Mouse (Mus musculus): Measurements from ENCODE around the gene Plekha5.

The Plekha5 gene

DNA sequence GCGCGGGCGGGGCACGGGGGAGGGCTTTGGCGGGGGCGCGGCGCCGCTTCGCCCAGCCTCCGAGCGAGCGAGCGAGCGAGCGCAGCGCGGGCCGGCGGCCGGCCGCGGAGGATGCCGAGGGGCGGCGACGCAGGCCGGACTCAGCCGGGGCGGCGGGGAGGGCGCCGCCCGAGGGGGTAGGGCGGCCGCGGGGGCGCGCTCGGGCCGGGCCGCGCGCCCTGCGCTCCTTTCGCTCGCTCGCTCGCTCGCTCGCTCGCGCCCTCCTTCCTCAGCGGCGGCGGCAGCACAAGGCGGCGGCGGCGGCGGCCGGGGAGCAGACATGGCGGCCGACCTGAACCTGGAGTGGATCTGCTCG lies at the start of gene Plekha5:
Gene Plekha5 (plus strand): TSS at position 209 of the 355 bp plus-strand sequence.
- in situ Hi-C loops (cut with MboI, MseI): no loop called here

- in situ Hi-C loops (cut with MboI, MseI): no loop called here
These were observed 48.2 kb upstream of the Plekha5 start for GRCm38 (mm10) chr6:140375671-140376070.

- in situ Hi-C loops (cut with MboI, MseI): no loop called here
These were observed 43.3 kb upstream of the Plekha5 start for GRCm38 (mm10) chr6:140380588-140380987.

DNA sequence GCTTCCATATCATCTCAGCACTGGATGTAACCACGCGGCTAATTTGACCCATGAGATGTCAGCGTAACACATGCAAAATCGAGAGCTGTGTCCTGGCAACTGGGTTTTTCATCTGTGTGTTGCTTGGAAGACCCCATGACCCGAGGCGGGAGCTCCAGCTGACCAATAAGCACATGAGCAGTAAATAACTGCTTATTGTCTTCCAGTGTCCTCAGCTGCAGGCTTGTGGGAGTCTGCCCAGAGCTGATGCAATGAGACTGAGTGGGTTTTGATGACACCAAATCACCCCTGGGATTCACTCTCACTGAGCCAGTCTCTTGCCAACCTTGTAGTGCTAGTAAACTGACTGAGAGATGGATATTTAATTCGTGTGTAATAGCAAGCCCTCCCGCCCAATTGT lies 42.7 kb upstream of the Plekha5 start:
- in situ Hi-C loops (cut with MboI, MseI): no loop called here

DNA sequence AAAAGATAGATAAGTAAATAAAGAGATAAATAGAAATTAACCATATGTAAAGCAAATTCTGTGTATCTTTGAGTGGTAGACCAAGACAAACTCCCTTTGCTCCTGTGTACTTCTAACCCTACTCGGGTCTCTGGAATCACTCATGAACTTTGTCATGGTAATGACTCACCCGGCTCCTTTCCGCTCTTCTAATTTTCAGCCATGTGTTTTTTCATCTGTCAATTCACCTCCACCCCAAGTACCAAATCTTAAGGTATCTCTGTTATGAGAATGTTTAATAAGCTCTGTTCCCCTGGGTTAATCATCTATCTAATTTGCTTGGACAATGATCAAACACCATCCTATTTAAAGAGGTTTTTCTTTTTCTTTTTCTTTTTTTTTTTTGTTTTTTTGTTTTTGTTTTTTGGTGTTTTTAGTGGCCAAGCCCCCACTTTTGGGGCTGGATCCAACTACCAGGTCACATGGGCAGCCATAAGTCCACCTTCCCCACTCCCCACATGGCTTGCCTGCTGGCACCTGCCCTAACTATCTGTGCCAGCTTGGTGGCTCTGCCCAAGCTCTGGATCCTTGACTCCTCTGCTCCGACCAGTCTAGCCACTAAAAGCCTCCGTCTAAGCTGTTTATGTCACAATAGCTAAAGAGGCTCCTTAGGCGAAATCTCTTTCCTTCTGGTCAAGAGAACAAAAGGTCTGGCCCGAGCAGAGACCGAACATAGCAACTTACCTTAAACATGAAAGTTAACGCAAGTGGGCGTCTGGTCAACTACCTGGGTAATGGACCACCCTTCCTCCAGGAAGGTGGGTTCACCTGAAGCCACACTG lies 40.1 kb upstream of the Plekha5 start:
- in situ Hi-C loops (cut with MboI, MseI): no loop called here

GRCm38 (mm10) chr6:140396687-140397086 lies 27.2 kb upstream of the Plekha5 start:
- in situ Hi-C loops (cut with MboI, MseI): no loop called here

DNA sequence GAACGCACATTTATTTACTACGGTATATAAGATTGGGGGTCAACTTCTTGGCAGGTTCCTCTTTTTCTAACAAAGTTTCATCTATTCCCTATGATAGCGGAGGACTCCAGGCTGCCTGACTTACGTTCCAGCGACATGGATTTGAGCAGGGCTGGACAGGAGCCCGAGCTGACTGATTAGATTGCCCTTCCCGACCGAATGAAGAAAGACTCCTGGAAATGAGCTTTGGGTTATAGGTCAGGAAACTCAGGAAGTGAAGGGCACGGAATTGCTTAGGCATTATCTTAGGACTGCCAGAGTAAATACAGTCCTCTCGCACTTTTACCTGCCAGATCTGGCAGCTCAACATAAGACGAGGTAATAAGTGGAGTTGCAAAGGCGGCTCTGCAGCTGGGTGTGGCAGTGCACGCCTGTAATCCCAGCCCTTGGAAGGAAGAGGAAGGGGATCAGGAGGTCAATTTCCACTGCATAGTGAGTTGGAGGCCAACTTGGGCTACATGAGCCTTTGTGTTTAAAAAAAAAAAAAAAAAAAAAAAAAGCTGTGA lies 21.0 kb upstream of the Plekha5 start:
- in situ Hi-C loops (cut with MboI, MseI): loop anchor here (10.0 kb wide), 1 partner anchor 1422 kb away; no protein-coding TSS in a partner anchor

DNA sequence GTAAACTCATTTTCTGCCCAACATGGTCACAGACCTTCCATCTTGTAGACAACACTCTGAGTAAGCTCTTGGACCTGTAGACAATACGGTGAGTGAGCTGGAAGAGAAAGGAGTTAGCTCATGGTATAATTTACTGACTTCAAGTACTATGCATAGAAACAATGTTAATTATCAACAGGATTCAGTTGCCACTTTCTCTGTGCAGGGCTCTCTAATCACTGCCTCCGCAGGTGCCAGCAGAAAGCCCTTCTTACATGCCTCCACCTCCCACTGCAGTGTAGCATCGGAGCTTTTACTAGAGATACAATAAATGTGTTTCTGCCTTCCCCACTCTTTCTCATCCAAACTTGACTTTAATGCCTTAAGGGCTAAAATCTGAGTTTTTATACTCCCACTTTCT lies 11.9 kb upstream of the Plekha5 start:
- in situ Hi-C loops (cut with MboI, MseI): no loop called here

DNA sequence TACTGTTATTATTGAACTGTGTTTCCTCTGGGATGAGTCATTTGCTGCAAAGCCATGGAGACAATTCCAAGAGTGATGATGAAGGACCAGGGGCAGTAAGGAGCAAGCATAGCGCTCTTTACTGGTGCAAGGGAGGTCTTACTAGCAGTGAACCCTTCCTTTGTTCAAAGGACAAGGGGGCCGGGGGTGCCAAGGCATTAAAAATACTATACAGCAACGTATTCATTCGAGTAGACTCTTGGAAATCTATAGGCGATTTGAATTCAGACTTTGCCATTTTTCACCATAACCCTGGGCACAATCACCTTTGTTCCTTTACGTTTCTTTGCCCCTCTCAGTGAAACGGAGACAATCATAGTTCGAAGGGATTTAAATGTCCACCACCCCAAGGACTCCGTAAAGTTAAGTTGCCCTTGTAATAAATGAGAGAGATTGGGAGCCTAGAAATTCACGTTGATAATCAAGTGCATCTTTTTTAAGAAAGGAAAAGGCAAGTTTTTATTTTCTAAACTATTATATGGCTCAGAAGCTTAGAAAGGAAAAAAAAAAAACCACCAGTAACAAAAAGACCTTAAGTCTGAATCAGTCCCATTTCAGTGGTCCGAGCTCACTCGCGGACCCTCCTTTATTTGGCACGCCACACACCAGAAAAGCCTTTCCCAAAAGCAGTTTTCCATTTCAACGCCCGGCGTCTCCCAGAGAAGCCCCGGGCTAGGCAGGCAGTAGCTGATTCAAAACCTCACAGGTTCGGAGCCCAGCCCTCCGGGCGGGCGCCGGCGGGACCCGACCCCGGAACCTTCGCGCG lies 611 bp upstream of the Plekha5 start:
- in situ Hi-C loops (cut with MboI, MseI): no loop called here

DNA sequence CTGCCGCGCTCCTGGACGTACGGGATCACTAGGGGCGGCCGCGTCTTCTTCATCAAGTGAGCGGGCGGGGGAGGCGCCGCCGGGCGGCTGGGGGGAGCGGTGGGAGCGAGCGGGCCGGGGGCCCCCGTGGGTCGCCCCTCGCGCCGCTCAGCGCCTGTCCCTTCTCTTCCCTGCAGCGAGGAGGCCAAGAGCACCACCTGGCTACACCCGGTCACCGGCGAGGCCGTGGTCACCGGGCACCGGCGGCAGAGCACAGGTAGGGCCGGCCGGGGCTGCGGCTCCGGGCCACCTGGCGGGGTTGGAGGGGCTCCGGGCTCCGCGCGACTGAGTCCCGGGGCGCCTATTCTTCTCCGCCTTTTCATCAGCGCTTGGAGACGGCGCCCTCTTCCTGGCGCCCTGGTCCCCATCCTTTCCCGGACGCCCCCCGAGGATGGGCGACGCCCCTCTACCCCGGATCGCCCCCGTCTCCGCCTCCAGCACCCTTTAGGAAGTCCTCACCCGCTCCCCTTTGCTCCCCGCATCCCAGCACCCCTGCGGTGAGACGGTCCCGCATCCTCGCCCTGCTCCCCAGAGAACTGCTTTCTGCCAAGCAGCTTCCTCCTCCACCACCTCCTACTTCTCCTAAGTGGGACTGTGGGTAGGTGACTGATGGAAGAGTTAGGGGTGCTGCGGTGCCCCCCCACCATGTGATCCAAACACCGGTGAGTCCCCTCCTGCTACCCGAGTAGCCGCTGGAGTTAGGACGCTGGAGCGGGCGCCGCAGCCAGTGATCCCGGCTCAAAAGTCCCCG lies 542 bp downstream of the Plekha5 start:
- in situ Hi-C loops (cut with MboI, MseI): no loop called here

GRCm38 (mm10) chr6:140424991-140425361 lies 1.1 kb downstream of the Plekha5 start:
- in situ Hi-C loops (cut with MboI, MseI): no loop called here

GRCm38 (mm10) chr6:140429236-140429635 lies 5.4 kb downstream of the Plekha5 start:
- in situ Hi-C loops (cut with MboI, MseI): no loop called here

GRCm38 (mm10) chr6:140432363-140432762 lies 8.5 kb downstream of the Plekha5 start:
- in situ Hi-C loops (cut with MboI, MseI): no loop called here

DNA sequence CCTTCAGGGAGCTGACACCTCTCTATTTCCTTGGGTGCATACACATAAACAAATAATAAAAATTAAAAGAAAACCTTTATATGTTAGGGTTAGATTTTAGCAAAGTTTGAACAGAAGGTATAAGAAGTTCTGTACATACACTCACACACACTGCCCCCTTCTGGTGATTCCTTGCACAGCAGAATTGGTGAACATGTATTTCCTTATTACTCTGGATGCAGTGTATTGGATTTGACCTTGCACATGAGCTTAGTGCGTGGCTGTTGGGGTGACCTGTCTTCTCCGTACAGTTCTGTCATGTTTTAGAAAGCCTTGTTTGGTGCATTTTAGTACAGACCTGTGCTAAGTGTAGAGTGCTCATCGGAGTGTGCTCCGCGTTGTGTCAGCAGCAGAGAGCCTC lies 19.5 kb downstream of the Plekha5 start:
- in situ Hi-C loops (cut with MboI, MseI): loop anchor here (10.0 kb wide), 1 partner anchor 1901 kb away; the partner anchor contains the start of gene Pyroxd1

DNA sequence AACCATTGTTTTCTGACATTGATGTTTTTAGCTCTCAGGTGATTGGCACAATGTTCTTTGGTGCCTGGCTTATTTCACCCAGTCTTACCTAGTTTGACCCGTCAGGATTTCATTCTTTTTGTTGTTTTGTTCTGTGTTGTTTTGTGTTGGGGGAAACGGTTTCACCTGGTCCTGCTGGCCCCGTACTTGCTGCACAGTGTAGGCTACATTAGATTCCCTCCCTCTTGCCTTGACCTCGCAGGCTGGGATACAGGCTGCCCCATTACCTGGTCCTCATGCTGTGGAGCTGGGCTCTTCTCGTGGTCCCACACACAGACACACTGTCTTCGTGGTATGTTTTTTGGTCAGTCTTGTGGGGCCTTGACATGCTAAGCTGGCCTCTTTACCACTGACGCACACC lies 20.3 kb downstream of the Plekha5 start:
- in situ Hi-C loops (cut with MboI, MseI): loop anchor here (10.0 kb wide), 1 partner anchor 1901 kb away; the partner anchor contains the start of gene Pyroxd1

DNA sequence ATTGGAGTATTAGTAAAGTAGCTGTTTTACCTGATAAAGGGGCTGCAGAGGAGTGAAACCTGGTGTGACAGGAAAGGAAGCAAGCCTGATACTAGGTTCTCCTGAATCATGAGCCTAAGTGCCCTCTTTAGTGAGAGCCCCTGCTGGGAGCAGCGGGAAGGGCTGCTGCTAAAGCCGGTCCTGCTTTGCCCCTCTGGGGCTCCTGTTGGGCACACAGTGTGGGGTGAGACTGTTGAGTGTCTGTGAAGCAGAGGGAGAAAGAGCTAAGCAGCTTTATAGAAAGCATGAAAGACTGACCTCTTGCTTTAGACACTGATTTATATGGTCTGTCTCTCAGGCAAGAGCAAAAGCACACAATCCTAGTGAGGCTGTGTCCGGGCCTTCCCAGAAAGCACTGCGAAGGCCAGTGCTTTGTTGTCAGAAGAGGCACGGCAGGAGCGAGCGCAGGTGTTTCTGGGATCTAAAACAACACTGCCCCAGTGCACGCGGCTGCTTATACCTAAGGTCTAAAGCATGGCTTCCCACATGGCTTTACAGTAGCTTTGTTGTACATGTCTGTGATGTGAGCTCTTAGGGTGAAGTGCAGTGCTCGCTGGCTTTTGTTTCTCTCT lies 21.1 kb downstream of the Plekha5 start:
- in situ Hi-C loops (cut with MboI, MseI): loop anchor here (10.0 kb wide), 1 partner anchor 1900 kb away; the partner anchor contains the start of gene Pyroxd1

DNA sequence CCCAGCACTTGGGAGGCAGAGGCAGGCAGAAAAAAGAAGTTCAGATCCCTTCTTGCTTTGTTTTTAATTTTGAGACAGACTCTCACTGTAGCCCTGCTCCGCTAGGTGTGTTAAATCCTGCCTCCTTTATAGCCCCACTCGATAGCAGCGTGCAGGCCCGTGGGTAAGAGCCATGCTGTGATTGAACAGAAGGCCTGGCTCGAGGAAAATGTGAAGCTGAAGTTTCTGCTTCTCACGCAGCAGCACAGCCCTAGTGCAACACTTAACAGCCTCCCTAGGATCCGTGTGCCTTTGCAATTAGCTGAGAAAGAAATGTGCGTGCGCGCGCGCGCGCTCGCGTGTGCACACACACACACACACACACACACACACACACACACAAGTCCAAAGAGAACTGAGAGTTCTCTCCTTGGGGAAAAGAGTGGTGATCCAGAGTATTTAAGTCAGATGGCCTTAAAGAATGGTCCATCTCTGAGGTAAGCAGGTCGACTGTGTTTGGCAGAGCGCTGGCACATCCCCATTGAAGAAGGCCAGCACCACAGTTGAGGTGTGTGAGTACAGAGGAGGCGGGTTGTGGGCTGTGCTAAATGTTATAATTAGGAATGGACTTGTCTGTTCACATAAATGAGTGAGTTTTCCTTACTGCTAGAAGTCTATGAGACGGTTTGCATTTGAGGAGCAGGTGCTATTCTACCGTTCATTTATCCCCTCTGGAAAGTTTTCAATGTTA lies 24.3 kb downstream of the Plekha5 start:
- in situ Hi-C loops (cut with MboI, MseI): loop anchor here (10.0 kb wide), 1 partner anchor 1897 kb away; the partner anchor contains the start of gene Pyroxd1

GRCm38 (mm10) chr6:140450693-140451092 lies 26.8 kb downstream of the Plekha5 start:
- in situ Hi-C loops (cut with MboI, MseI): no loop called here

GRCm38 (mm10) chr6:140452736-140453135 lies 28.9 kb downstream of the Plekha5 start:
- in situ Hi-C loops (cut with MboI, MseI): no loop called here

GRCm38 (mm10) chr6:140453454-140453853 lies 29.6 kb downstream of the Plekha5 start:
- in situ Hi-C loops (cut with MboI, MseI): no loop called here
